Mouse (Mus musculus) stomach, embryonic 16.5 days (tissue): ENCODE measurements at regions not wholly inside any gene's neighbourhood (a gene's known extent, or its start where the extent isn't known, plus 50 kb on each side); places are given as distances from the start of the nearest gene placed in this dataset.

Experiments used
- ATAC-seq: fragments of 200-750 bp; cut with Nextera tagmentation; 2 replicates; pipeline ENCODE4 v1.8.0; 2017; ENCODE audit warnings: moderate number of reproducible peaks, moderate TSS enrichment; ENCODE audit not compliant: insufficient read depth, low FRiP score
- H3K27ac ChIP-seq: fragments of 300-500 bp; sonication (generic); 2 replicates; pipeline ENCODE4 v1.5.1; 2014; ENCODE audit warnings: low read length
- H3K27me3 ChIP-seq: fragments of 300-500 bp; sonication (generic); 2 replicates; pipeline ENCODE4 v1.6.1; 2014; ENCODE audit warnings: low read length, control low read depth, mixed read lengths; ENCODE audit not compliant: control insufficient read depth, insufficient read depth
- H3K36me3 ChIP-seq: fragments of 300-500 bp; sonication (generic); 2 replicates; pipeline ENCODE4 v1.6.1; 2014; ENCODE audit warnings: low read length; ENCODE audit not compliant: control insufficient read depth, insufficient read depth
- H3K4me1 ChIP-seq: fragments of 300-500 bp; sonication (generic); 2 replicates; pipeline ENCODE4 v1.6.1; 2014; ENCODE audit warnings: low read length, control low read depth, mixed read lengths; ENCODE audit not compliant: control insufficient read depth, insufficient read depth
- H3K4me2 ChIP-seq: fragments of 300-500 bp; sonication (generic); 2 replicates; pipeline ENCODE4 v1.6.1; 2014; ENCODE audit warnings: low read depth, low read length, mixed read lengths
- H3K4me3 ChIP-seq: fragments of 300-500 bp; sonication (generic); replicated peaks from 2 replicates; pipeline ENCODE4 v1.5.1; 2014; ENCODE audit warnings: mild to moderate bottlenecking, low read length
- H3K9ac ChIP-seq: fragments of 300-500 bp; sonication (generic); 2 replicates; pipeline ENCODE4 v1.6.1; 2014; ENCODE audit warnings: low read length
- H3K9me3 ChIP-seq: fragments of 300-500 bp; sonication (generic); replicated peaks from 2 replicates; pipeline ENCODE4 v1.6.1; 2016; ENCODE audit warnings: low read length, control low read depth; ENCODE audit not compliant: control insufficient read depth
- WGBS: fragments of 180-500 bp; shearing (Covaris S2); extraction: QIAGEN DNeasy Blood & Tissue Kit; methylation state at CpG from one replicate; pipeline ENCODE4 v1.1.7; 2014; 5-methylcytosine and 5-hydroxymethylcytosine counted together

GRCm38 (mm10) chr17:59365340-59365739, 352.2 kb upstream of the Nudt12 start:
- Histone ChIP-seq H3K36me3 (no peaks in the 10 kb centered on the region), H3K4me1 (no peaks in the 10 kb centered on the region), H3K9ac (no peak overlapping the region), H3K4me2 (no peak overlapping the region), H3K9me3 (no peaks in the 10 kb centered on the region), H3K27me3 (no peaks in the 10 kb centered on the region), H3K4me3 (no peak overlapping the region), H3K27ac (no peak overlapping the region)
- no peak for ATAC-seq
- WGBS = 43% methylated on average over 2 of the region's 2 CpGs

- H3K9me3 ChIP-seq = no peaks in the 10 kb centered on the region
- H3K36me3 ChIP-seq = no peaks in the 10 kb centered on the region
- H3K27me3 ChIP-seq = no peaks in the 10 kb centered on the region
- no peaks in the 10 kb centered on the region for H3K4me1 ChIP-seq
- H3K9ac ChIP-seq = no peak overlapping the region
- 46% methylated on average over 7 of the region's 7 CpGs for WGBS
- no peak for ATAC-seq
- no peak overlapping the region for H3K27ac ChIP-seq
- H3K4me2 ChIP-seq = no peak overlapping the region
- no peak overlapping the region for H3K4me3 ChIP-seq
Measured at GRCm38 (mm10) chr17:59362110-59362509, 348.9 kb upstream of the Nudt12 start.

GRCm38 (mm10) chr17:59361119-59361518, 347.9 kb upstream of the Nudt12 start:
- no peak overlapping the region for H3K9ac ChIP-seq
- no peaks in the 10 kb centered on the region for H3K36me3 ChIP-seq
- ATAC-seq = no peak
- H3K9me3 ChIP-seq = no peaks in the 10 kb centered on the region
- H3K27ac ChIP-seq = no peak overlapping the region
- H3K4me3 ChIP-seq = no peak overlapping the region
- no peaks in the 10 kb centered on the region for H3K27me3 ChIP-seq
- H3K4me1 ChIP-seq = no peaks in the 10 kb centered on the region
- WGBS = 76% methylated on average over 9 of the region's 9 CpGs
- no peak overlapping the region for H3K4me2 ChIP-seq

- ATAC-seq = no peak
- no peak overlapping the region for H3K27ac ChIP-seq
- H3K9ac ChIP-seq = no peak overlapping the region
- WGBS = 55% methylated on average over 5 of the region's 5 CpGs
- H3K4me1 ChIP-seq = no peaks in the 10 kb centered on the region
- H3K4me2 ChIP-seq = no peak overlapping the region
- H3K36me3 ChIP-seq = no peaks in the 10 kb centered on the region
- no peaks in the 10 kb centered on the region for H3K27me3 ChIP-seq
- H3K4me3 ChIP-seq = no peak overlapping the region
- H3K9me3 ChIP-seq = no peaks in the 10 kb centered on the region
Measured at GRCm38 (mm10) chr17:59359503-59359902, 346.3 kb upstream of the Nudt12 start.

- ATAC-seq = no peak
- WGBS = 72% methylated on average over 4 of the region's 4 CpGs
Measured at GRCm38 (mm10) chr17:59345526-59345925, 332.4 kb upstream of the Nudt12 start.

GRCm38 (mm10) chr17:59297939-59298338, 284.8 kb upstream of the Nudt12 start:
- Histone ChIP-seq H3K4me2 (no peak overlapping the region), H3K36me3 (no peaks in the 10 kb centered on the region), H3K4me3 (no peak overlapping the region), H3K27me3 (no peaks in the 10 kb centered on the region), H3K9ac (no peak overlapping the region), H3K9me3 (no peaks in the 10 kb centered on the region), H3K4me1 (no peaks in the 10 kb centered on the region), H3K27ac (no peak overlapping the region)
- WGBS = 87% methylated on average over 5 of the region's 5 CpGs
- no peak for ATAC-seq

More at GRCm38 (mm10) chr17:59345526-59345925, 332.4 kb upstream of the Nudt12 start:
- Histone ChIP-seq H3K4me2 (no peak overlapping the region), H3K36me3 (no peaks in the 10 kb centered on the region), H3K9ac (no peak overlapping the region), H3K4me1 (no peaks in the 10 kb centered on the region), H3K4me3 (no peak overlapping the region), H3K9me3 (no peaks in the 10 kb centered on the region), H3K27me3 (no peaks in the 10 kb centered on the region), H3K27ac (no peak overlapping the region)

- H3K4me1 ChIP-seq = no peaks in the 10 kb centered on the region
- no peak for ATAC-seq
- 50% methylated on average over 3 of the region's 3 CpGs for WGBS
Measured at GRCm38 (mm10) chr17:59281364-59281763, 268.2 kb upstream of the Nudt12 start.

GRCm38 (mm10) chr17:59279811-59280210, 266.6 kb upstream of the Nudt12 start:
- no peak overlapping the region for H3K4me3 ChIP-seq
- ATAC-seq = no peak
- no peak overlapping the region for H3K4me2 ChIP-seq
- no peaks in the 10 kb centered on the region for H3K36me3 ChIP-seq
- no peaks in the 10 kb centered on the region for H3K4me1 ChIP-seq
- no peak overlapping the region for H3K27ac ChIP-seq
- no peaks in the 10 kb centered on the region for H3K9me3 ChIP-seq
- no peaks in the 10 kb centered on the region for H3K27me3 ChIP-seq
- no peak overlapping the region for H3K9ac ChIP-seq
- WGBS = 80% methylated on average over 10 of the region's 10 CpGs

More at GRCm38 (mm10) chr17:59281364-59281763, 268.2 kb upstream of the Nudt12 start:
- Histone ChIP-seq H3K4me3 (no peak overlapping the region), H3K36me3 (no peaks in the 10 kb centered on the region), H3K9ac (no peak overlapping the region), H3K9me3 (no peaks in the 10 kb centered on the region), H3K4me2 (no peak overlapping the region), H3K27ac (no peak overlapping the region), H3K27me3 (no peaks in the 10 kb centered on the region)

- Histone ChIP-seq H3K4me3 (no peak overlapping the region), H3K4me2 (no peak overlapping the region), H3K36me3 (no peaks in the 10 kb centered on the region), H3K4me1 (no peaks in the 10 kb centered on the region), H3K27ac (no peak overlapping the region), H3K9ac (no peak overlapping the region), H3K27me3 (no peaks in the 10 kb centered on the region), H3K9me3 (no peaks in the 10 kb centered on the region)
- ATAC-seq = no peak
Measured at GRCm38 (mm10) chr17:59269613-59270012, 256.4 kb upstream of the Nudt12 start.

GRCm38 (mm10) chr17:59249000-59249399, 235.8 kb upstream of the Nudt12 start:
- no peak overlapping the region for H3K4me3 ChIP-seq
- no peaks in the 10 kb centered on the region for H3K4me1 ChIP-seq
- no peak overlapping the region for H3K4me2 ChIP-seq
- 73% methylated on average over 5 of the region's 5 CpGs for WGBS
- H3K9ac ChIP-seq = no peak overlapping the region
- H3K9me3 ChIP-seq = no peaks in the 10 kb centered on the region
- no peak overlapping the region for H3K27ac ChIP-seq
- H3K27me3 ChIP-seq = no peaks in the 10 kb centered on the region
- no peaks in the 10 kb centered on the region for H3K36me3 ChIP-seq
- no peak for ATAC-seq
